Mouse (Mus musculus): ENCODE data around the gene Dcaf15. TPM values are rescaled to one million over a fixed set of nuclear protein-coding genes. Genes with fewer than 3 reads are reported as not detected.

Gene Dcaf15
- total RNA-seq, 2 experiments from 2014 or later = 3.9 to 5.3 TPM

DNA sequence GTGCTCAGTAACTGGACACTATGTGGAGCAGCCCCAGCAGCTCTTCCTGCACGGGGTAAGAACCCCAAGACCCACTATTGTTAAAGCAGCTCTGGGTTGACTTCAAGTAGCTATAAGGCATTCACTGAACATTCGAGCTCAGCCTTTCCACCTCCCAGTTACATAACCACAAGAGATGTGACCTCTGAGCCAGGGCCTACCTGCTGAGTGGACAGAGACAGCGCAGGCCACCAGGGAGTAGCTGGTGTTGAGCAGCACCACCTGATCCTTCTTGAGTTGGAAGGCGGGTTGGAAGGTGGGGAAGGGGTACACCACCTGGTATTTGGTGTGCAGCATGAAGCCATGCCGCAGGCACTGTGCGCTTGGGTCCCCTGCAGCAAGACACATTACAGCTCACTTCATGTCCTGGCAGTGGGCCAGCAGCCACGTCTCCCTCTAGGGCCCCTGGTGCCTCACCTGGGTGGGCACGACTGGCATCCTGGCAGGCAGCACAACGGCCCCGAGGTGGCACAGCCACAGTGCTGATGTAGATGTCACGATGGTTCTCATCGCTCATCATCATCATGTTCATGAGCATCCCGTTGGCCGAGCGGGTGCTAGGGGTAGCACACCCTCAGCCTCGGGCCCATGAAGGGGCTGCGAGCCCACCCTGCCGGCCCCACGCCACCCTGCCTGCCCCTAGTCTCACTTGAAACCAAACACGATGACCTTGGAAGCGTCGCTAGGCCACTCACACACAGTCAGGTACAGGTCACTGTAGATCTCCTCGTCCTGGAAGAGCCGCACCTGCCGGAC lies 2.9 kb downstream of the Dcaf15 start:
- no peak for DNase-seq

DNA sequence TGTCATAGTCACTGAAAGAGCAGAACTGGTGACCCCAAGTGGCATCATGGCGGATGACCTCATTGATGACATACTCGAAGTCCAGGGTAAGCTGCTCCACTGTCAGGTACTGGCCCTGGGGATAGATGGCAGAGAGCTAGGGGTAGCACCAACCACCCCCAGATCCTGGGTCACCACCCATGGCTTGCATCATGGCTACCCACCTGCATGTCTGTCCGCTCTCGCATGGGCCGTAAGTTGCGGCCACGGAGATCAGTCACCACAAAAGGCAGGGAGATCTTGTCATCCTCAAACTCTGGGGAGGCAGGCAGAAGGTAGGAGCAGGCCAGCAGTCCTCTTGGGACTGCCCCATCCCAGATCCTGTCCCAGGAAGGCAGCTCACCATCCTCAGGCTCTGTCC lies 6.2 kb downstream of the Dcaf15 start:
- DNase-seq = no peak

DNA sequence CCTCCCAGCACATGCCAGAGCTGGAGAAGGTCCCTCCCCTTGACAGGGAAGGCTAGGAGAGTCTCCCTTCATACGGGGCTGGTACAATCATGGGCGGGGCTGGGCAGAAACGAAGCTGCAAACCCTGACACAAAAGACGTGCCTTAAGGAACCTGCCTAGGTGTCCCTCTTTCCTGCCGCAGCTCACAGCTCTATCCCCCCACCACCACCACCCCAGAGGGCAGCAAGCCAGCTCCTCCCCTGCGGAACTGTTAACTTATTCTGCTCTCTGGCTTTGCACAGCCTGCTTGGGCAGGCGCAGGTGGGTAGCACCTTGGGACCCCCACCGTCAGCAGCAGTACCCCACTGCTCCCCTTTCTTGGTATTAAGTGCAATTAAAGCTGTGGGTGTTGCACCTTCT lies 8.5 kb downstream of the Dcaf15 start:
- DNase-seq = no peak

DNA sequence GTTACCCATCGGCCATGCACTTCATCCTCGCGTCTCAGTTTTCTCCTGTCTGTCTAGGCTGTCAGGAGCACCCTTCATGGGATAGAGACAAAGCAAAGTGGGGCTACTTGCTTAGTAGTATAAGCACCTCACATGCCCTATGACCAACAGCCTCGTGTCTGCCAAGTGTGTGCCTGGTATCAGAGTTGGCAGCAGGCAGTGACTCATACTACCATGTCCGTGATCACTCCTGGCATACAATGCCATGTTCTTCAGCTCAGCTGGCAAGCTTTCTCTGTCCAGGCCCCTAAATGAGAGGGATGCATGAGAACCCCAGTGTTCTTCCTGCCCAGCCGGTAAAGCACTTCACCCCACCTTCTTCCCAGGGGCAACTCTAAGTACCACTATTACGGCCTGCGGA lies 14.0 kb downstream of the Dcaf15 start:
- DNase-seq = no peak

DNA sequence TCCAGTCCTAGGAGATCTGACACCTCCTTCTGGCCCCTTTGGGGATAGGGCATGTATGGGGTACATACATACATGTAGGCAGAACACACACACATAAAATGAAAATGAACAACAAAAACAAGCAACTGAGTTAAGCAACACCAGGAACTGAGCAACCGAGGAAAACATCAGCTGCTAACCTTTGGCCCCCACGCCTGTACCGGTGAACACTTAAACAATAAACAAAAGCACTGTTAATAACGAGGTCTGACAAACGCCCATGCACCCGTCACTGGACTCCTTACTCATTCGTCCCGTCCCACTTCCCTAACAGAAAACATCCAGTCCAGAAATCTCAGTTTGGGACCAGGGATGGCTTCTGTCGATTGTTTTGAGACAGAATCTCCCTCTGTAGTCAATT lies 15.3 kb downstream of the Dcaf15 start:
- DNase-seq = no peak

DNA sequence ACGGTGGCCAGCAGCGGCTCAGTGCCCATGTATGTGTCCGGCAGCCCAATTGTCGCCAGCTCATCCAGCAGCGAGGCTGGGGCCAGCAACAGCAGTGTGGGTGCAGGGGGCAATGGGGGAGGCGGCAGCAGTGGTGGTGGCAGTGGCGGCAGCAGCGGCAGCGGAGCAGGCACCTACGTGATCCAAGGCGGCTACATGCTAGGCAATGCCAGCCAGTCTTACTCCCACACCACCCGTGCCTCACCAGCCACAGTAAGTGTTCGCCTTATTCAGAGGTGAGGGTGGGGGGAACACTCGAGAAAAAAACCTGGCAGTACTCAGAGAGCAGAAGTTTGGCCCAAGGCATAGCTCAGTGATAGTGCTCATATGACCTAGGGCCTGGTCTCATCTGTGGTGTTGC lies 16.7 kb downstream of the Dcaf15 start:
- DNase-seq = no peak

DNA sequence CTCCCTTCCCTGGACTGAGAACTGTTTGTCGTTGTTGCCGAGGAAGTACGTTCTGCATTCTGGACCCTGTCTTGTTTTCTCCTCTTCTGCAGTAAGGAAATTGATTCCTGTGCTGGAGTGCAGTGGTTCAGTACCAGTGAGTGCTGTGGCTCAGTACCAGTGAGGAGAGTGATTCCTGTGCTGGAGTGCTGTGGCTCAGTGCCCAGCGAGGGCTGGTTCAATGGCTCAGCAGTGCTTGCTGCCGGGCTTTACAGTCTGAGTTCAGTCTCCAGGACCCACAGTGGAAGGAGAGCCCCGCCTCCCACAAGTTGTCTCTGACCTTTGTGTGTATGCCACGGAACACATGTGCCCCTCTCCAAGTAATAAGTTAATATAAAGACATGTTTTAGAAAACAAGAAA lies 17.4 kb downstream of the Dcaf15 start:
- no peak for DNase-seq

DNA sequence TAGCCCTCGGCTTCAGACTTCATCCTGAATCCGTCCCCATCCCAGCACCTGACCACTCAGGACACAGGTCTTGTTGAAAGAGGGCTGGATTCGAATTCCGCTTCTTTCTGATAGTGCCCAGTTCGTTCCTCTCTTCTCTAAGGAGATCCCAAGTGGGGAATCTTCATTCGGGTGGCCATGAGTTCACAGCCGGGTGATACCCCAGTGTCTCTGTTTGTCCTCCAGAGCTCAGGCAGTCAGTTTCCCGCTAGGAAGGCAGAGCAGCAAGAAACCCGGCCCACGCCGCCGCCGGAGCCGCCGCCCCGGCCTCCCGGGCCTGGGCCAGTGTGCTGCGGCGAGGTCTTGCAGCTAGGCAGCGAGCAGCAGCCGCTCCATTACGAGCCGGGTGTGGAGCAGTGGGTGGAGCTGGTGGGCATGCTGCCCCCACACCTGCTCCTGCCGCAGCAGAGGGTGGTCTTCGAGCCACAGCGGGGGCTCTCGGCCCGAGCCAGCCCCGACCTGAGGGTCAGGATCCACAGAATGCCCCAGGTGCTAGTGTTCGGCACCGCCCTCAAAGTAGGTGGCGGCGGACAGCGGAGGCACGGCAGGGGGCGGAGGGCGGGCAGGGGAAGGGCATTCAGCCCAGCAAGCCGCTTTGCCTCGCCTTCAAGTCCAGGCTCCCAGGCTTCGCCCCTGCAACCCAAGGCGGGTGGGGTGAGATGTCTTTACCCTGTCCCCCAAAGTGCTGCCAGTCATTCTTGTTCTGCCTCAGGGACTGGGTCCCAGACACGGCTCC lies 20.0 kb downstream of the Dcaf15 start:
- DNase-seq = no peak

DNA sequence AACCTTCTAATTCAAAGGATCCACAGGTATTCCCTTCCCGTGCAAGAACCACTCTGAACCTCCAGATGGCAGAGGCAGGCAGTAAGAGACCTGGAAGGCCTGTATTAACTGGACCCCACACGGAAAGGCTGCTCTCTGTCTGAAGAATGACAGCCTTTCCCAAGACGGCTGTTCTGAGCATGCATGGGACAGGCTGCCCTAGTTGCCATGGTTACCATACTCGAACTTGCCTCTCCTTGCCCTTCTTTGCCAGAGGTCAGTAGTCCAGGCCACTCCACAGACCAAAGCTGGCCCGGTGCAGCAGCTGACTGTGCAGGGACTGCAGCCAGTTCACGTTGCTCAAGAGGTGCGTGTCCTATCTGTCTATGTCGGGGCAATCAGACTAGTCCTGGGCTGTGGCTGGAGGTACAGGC lies 20.7 kb downstream of the Dcaf15 start:
- peak; percentile 64 for DNase-seq

DNA sequence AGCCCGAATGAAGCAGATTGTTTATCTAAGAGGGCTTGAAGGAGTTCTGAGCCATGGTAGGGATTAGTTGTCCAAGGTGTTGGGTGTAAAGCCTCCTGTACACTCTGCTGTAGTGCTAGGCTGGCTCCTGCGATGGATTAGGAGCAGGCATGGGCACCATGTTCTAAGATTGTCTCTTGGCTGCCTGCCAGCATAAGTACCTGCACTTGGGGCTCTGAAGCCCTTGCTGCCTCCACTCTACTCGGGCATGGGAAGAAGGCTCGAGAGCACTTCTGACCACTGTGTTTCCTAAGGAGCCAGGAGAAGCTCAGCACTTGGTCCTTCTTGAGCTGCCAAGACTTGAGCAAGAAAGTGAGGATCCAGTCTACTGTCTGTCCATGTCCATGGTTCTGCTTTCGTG lies 25.4 kb downstream of the Dcaf15 start:
- DNase-seq = no peak

DNA sequence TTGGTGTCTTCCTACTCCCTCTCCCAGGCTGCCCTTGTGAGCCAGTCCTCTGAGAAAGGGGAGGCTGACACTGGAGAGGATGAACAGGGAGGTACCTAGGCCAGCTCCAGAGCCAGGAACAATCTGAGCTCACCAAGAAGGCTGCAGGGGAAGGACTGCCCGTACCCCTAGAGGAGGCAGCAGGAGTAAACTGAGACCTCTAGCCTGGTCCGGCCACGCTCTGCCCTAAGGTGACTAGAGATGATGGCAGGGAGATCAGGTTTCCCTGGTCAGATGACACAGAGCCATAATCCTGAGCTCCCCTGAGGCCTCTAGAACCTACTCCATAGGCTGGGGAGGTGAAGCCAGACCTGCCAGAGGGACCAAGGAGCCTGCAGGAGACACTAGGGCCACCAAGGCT lies 27.7 kb downstream of the Dcaf15 start:
- DNase-seq = no peak

DNA sequence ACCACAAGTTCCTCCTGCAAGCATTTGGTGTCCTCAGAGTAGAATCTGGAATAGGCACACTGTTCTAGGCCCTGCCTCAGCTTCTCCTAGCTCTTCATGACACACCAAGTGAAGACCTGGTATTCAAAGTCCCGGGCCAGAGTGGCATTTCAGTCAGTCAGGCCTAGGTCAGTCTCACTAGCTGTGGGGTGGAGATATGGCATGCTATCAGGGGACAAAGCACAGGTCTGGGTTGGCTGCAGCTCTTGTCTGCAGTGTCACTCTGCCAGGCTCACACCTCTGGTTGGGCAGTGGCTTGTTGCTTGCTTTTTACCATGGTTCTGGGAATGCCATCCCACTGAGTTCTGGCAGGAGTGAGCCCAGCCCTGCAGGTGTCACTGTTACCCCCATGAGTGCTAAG lies 28.2 kb downstream of the Dcaf15 start:
- no peak for DNase-seq

DNA sequence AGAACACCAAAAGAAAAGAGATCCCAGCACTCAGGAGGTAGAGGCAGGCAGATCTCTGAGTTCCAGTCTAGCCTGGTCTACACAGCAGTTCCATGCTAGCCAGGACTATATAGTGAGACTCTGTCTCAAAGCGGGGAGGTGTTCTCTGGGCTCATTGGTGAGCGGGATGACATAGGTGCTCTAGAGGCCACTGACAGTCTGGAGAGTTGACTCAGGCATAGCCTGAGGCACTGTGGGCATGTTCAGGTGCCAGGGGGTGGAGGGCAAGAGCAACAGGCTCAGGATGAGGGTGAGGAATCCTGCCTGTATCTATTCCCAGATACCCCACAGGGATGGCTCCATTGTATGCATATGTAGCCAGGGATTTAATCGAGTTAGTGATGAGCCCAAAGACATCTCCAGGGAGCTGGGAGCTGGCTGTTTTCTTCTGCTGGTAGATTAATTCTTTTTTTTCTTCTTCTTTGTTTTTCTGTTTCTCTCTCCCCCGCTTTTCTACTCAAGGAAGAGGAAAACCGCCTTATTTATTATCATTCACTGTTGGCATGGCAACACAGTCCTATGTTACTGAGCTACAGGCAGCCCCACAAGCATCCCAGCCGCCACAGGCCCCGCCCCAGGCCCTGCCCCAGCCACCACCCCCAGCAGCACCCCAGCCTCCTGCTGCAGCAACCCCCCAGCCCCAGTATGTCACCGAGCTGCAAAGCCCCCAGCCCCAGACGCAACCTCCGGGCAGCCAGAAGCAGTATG lies 31.2 kb downstream of the Dcaf15 start:
- no peak for DNase-seq

DNA sequence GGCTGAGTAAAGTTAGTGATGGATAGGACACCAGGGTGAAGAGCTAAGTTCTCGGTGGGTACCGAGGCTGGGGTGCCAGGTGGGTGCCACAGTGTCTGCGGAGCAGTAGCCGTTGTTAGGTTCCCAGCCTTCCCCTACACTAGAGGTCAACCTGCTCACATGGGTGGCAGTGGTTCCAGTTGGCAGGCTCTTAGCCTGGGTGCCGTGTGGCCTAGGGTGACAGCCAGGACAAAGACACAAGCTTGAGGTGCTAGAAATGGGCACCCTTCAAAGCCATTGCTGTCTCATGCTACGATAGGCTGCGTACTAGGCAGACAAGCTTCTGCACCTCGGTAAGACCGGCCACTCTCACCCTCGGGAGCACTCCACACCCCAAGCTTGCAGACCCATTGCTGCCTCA lies 32.2 kb downstream of the Dcaf15 start:
- DNase-seq = peak; percentile 18

DNA sequence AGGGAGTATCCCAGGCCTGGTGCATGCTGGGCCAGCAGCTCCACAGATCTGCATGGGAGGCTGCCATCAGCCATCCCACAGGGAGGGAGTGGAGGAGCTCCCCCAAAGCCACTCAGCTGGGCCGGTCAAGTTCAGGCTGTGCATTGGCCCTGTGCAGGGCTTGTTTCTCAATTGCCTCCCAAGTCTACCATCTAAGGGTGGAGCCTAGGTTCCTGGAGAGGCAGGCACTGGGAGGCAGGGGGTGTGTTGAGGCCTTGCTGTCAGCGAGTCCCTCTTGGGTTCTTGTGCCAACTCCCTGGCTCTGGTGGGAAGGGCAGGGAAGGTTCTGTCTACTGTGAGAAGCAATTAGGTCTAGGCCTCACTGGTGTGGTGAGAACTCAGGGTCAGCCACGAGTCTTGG lies 32.6 kb downstream of the Dcaf15 start:
- peak; percentile 18 for DNase-seq

DNA sequence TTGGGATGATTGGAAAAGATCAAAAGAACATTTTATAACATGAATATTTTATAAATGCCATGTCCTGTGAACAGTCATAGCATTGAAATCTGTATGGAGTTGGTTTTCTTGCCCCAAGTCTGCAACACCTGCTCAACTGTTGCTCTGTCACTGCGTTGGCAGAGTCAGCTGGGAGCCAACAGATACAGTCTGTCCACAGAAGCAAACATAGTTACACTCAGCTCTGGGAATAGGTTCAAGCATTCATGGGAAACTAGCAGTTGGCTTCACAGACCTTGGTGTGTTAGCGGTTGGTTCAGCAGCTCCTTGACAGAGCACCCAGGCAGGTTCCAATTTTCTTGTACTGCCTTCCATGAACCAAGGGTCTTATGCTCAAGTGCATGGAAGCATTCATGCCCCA lies 33.9 kb downstream of the Dcaf15 start:
- DNase-seq = peak; percentile 49

DNA sequence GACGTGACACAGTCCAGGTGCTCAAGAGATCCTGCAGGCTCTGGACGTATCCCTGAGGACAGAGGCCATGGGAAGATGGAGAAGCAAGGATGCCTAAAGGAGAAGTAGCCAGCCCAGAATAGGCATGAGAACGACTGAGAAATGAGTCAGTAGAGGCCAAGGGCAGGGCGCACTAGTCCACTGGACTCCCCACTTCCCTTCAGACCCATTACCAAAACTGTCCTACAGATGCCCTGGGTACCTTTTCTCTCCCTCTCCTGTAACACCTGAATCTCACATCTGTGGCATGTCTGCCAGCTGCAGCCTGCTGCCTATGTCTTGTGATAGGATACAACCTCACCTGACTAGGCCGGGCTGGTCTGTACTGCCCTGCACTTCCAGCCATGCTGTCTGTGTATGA lies 34.3 kb downstream of the Dcaf15 start:
- no peak for DNase-seq

DNA sequence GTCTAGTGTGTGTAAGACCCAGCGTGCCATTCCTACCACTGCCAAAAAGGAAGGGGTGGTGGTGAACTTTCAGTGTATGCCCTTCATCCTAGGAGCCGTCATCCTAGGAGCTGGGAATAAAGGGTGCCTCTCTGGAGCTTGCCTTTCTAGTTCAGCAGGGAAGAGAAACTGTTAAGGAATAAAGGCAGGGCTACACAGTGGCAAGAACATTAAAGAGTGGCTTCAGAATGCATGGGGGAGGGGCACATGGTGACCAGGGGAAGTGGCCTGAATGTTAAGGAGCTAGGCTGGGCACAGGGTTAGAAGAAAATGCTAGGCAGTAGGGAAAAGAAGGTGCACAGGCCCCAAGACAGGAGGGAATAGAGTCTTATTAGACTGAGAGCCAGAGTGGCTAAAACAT lies 34.8 kb downstream of the Dcaf15 start:
- no peak for DNase-seq

DNA sequence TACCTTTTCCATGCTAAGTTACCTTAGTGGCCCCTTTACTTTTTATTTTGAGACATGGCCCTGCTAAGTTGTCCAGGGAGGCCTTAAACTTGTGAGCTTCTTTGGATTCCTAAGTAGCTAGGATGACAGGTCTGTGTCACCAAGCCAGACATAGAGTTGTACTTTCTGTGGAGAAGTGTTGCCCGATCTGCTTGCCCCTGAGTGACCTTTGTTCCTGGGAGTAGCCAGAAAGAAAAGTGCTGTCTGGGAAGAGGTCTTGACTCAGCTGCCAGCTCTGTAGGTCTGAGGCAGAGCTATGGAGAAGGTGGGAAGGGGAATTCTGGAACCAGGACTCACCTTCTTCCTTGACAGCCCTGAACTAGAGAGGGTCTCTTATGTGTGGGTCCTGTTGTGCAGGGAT lies 35.4 kb downstream of the Dcaf15 start:
- DNase-seq = no peak

DNA sequence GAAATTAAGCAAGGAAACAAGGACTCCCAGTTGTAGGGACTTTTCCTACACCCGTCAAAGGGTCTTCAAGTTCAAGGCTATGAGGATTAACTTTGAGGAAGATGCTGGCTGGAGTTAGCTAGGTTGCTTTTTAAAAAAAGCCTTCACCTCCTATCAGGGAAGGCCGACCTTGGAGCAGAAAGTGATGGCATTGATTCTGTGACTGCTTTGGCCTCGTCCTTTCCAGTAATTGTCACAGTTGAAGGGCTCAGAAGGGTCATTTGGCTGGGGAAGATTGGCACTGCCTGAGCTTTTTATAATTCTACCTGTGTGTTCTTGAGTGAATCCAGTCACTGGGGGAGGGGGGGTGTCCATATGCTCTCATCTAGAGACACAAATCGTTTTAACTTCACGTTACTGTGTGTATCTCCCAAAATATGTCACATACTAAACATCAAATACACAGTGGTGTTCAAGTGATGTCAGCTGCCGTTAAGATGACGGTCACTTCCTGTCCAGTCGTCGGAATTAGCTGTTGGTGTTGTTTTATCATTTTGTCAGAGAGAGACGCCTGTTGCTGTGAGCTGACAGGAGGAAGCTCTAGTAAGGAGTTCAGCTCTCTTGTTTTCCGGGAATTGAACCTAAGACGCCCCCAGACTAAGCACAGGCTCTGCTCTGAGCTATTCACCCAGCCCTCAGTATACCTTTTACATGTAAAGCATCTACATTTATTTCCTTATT lies 36.1 kb downstream of the Dcaf15 start:
- no peak for DNase-seq

DNA sequence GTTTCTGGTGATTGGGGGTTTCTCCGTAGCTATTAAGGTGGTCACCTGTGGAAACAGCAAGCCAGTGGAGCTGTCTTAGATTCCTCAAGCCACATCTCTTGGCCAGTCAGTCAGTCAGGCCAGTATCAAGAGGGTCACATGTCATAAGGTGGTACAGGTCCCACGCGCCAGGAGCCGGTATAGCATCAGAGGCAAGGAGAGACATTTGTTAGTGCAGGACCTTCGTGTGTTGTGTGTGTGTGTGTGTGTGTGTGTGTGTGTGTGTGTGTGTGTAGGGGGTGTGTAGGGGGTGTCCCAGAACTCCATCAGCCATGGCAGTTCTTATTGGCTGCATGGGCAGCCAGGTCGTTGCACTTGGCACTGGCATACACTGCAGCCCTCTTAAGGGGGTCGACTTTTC lies 36.7 kb downstream of the Dcaf15 start:
- no peak for DNase-seq

DNA sequence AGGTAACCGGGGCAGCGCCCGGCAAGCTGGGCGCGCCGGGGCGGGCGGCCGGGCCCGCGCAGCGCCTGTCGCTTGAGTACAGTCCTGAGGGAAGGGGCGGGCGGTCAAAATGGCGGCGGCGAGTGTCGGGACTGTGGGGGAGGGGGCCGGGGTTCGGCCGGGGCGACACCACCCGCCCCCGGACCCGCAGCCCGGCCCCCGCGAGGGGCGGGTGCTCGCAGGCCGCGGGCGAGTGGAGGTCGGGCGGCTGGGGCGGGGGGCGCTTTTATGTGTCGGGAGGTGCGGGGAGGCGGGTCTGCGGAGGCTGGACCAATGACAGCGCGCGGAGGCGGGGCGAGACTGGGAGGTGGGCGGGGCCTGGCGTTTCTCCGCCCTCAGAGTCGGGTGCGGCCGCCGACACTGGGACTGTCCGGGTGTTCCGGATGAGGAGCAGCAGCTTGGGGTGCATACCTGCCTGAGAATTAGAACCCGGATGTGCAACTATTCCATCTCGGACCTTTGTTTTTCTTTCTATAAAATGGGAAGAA lies 37.5 kb downstream of the Dcaf15 start:
- DNase-seq = peak; percentile 92
